Mouse (Mus musculus): ENCODE results near the gene Tsga10ip. TPM values are rescaled to one million over a fixed set of nuclear protein-coding genes. Genes with fewer than 3 reads are reported as not detected.
"Not testable (repeated sequence)": the region's sequence is repeated elsewhere in the genome, so short reads cannot be mapped to it uniquely, and the experiment has no call there.

The Tsga10ip gene
- polyA plus RNA-seq, 1 experiment from 2014 or later = 6.3 TPM

GRCm38 (mm10) chr19:5418750-5419466 is 16.6 kb upstream of the Tsga10ip start:
- peaks cover 11% of the 10 kb centered on the region for H3K4me1 ChIP-seq (ENCODE audit: control insufficient read depth, insufficient read depth, low read length)
- no peaks in the 10 kb centered on the region for H3K36me3 ChIP-seq (ENCODE audit: control insufficient read depth, insufficient read depth, low read length)
- no peak overlapping the region for H3K4me2 ChIP-seq (ENCODE audit: low read depth, low read length)
- H3K27ac ChIP-seq (ENCODE audit: low read length) = no peak overlapping the region
- no peak overlapping the region for H3K9ac ChIP-seq (ENCODE audit: low read depth, low read length)
- no peak overlapping the region for H3K4me3 ChIP-seq (ENCODE audit: low read length)
- 90% methylated on average over 8 of the region's 8 CpGs for WGBS
- no peaks in the 10 kb centered on the region for H3K9me3 ChIP-seq (ENCODE audit: control insufficient read depth, low read length)
- ATAC-seq = no peak
- no peaks in the 10 kb centered on the region for H3K27me3 ChIP-seq (replicated peaks; ENCODE audit: control insufficient read depth, insufficient read depth, low read length)

GRCm38 (mm10) chr19:5414534-5414957 is 12.2 kb upstream of the Tsga10ip start:
- no peak for ATAC-seq
- no peak overlapping the region for H3K27ac ChIP-seq (ENCODE audit: low read length)
- H3K9ac ChIP-seq (ENCODE audit: low read depth, low read length) = no peak overlapping the region
- H3K4me3 ChIP-seq (ENCODE audit: low read length) = no peak overlapping the region
- no peaks in the 10 kb centered on the region for H3K27me3 ChIP-seq (replicated peaks; ENCODE audit: control insufficient read depth, insufficient read depth, low read length)
- no peaks in the 10 kb centered on the region for H3K9me3 ChIP-seq (ENCODE audit: control insufficient read depth, low read length)
- H3K36me3 ChIP-seq (ENCODE audit: control insufficient read depth, insufficient read depth, low read length) = no peaks in the 10 kb centered on the region
- WGBS = 70% methylated on average over 2 of the region's 2 CpGs
- H3K4me1 ChIP-seq (ENCODE audit: control insufficient read depth, insufficient read depth, low read length) = no peaks in the 10 kb centered on the region
- no peak overlapping the region for H3K4me2 ChIP-seq (ENCODE audit: low read depth, low read length)

- H3K27ac ChIP-seq (ENCODE audit: low read length) = no peak overlapping the region
- 75% methylated on average over 4 of the region's 4 CpGs for WGBS
- no peak overlapping the region for H3K4me3 ChIP-seq (ENCODE audit: low read length)
- H3K27me3 ChIP-seq (replicated peaks; ENCODE audit: control insufficient read depth, insufficient read depth, low read length) = no peaks in the 10 kb centered on the region
- ATAC-seq = no peak
- no peaks in the 10 kb centered on the region for H3K4me1 ChIP-seq (ENCODE audit: control insufficient read depth, insufficient read depth, low read length)
- H3K4me2 ChIP-seq (ENCODE audit: low read depth, low read length) = no peak overlapping the region
- no peaks in the 10 kb centered on the region for H3K36me3 ChIP-seq (ENCODE audit: control insufficient read depth, insufficient read depth, low read length)
- no peaks in the 10 kb centered on the region for H3K9me3 ChIP-seq (ENCODE audit: control insufficient read depth, low read length)
- H3K9ac ChIP-seq (ENCODE audit: low read depth, low read length) = no peak overlapping the region
Observed at GRCm38 (mm10) chr19:5413840-5414239, 11.5 kb upstream of the Tsga10ip start.

- WGBS = 60% methylated on average over 5 of the region's 5 CpGs
Observed at GRCm38 (mm10) chr19:5411961-5412360, 9.6 kb upstream of the Tsga10ip start.

GRCm38 (mm10) chr19:5410641-5411040 is 8.3 kb upstream of the Tsga10ip start:
- H3K9ac ChIP-seq (ENCODE audit: low read depth, low read length) = no peak overlapping the region
- no peak for ATAC-seq
- no peaks in the 10 kb centered on the region for H3K9me3 ChIP-seq (ENCODE audit: control insufficient read depth, low read length)
- no peaks in the 10 kb centered on the region for H3K36me3 ChIP-seq (ENCODE audit: control insufficient read depth, insufficient read depth, low read length)
- H3K4me1 ChIP-seq (ENCODE audit: control insufficient read depth, insufficient read depth, low read length) = peaks cover 3% of the 10 kb centered on the region; the same call in 1 of the 2 replicates
- H3K4me3 ChIP-seq (ENCODE audit: low read length) = no peak overlapping the region
- H3K4me2 ChIP-seq (ENCODE audit: low read depth, low read length) = no peak overlapping the region
- H3K27ac ChIP-seq (ENCODE audit: low read length) = no peak overlapping the region
- H3K27me3 ChIP-seq (replicated peaks; ENCODE audit: control insufficient read depth, insufficient read depth, low read length) = no peaks in the 10 kb centered on the region
- WGBS = 84% methylated on average over 5 of the region's 5 CpGs

More at GRCm38 (mm10) chr19:5411961-5412360, 9.6 kb upstream of the Tsga10ip start:
- H3K4me2 ChIP-seq (ENCODE audit: low read depth, low read length) = no peak overlapping the region
- no peaks in the 10 kb centered on the region for H3K9me3 ChIP-seq (ENCODE audit: control insufficient read depth, low read length)
- H3K27ac ChIP-seq (ENCODE audit: low read length) = no peak overlapping the region
- no peaks in the 10 kb centered on the region for H3K27me3 ChIP-seq (replicated peaks; ENCODE audit: control insufficient read depth, insufficient read depth, low read length)
- H3K36me3 ChIP-seq (ENCODE audit: control insufficient read depth, insufficient read depth, low read length) = no peaks in the 10 kb centered on the region
- no peak for ATAC-seq
- H3K4me3 ChIP-seq (ENCODE audit: low read length) = no peak overlapping the region
- no peak overlapping the region for H3K9ac ChIP-seq (ENCODE audit: low read depth, low read length)
- H3K4me1 ChIP-seq (ENCODE audit: control insufficient read depth, insufficient read depth, low read length) = peaks cover 3% of the 10 kb centered on the region; the same call in 1 of the 2 replicates

- WGBS = 71% methylated on average over 5 of the region's 5 CpGs
- no peak overlapping the region for H3K27ac ChIP-seq (ENCODE audit: low read length)
- no peaks in the 10 kb centered on the region for H3K36me3 ChIP-seq (ENCODE audit: control insufficient read depth, insufficient read depth, low read length)
- H3K4me2 ChIP-seq (ENCODE audit: low read depth, low read length) = no peak overlapping the region
- H3K9me3 ChIP-seq (ENCODE audit: control insufficient read depth, low read length) = no peaks in the 10 kb centered on the region
- H3K27me3 ChIP-seq (replicated peaks; ENCODE audit: control insufficient read depth, insufficient read depth, low read length) = no peaks in the 10 kb centered on the region
- H3K9ac ChIP-seq (ENCODE audit: low read depth, low read length) = no peak overlapping the region
- no peak for ATAC-seq
- H3K4me3 ChIP-seq (ENCODE audit: low read length) = no peak overlapping the region
- peaks cover 3% of the 10 kb centered on the region; the same call in 1 of the 2 replicates for H3K4me1 ChIP-seq (ENCODE audit: control insufficient read depth, insufficient read depth, low read length)
Observed at GRCm38 (mm10) chr19:5409068-5409467, 6.7 kb upstream of the Tsga10ip start.

- no peaks in the 10 kb centered on the region for H3K9me3 ChIP-seq (ENCODE audit: control insufficient read depth, low read length)
- no peak for ATAC-seq
- no peak overlapping the region for H3K27ac ChIP-seq (ENCODE audit: low read length)
- no peak overlapping the region for H3K4me3 ChIP-seq (ENCODE audit: low read length)
- no peaks in the 10 kb centered on the region for H3K36me3 ChIP-seq (ENCODE audit: control insufficient read depth, insufficient read depth, low read length)
- H3K9ac ChIP-seq (ENCODE audit: low read depth, low read length) = no peak overlapping the region; the same call in 1 of the 2 replicates
- H3K27me3 ChIP-seq (replicated peaks; ENCODE audit: control insufficient read depth, insufficient read depth, low read length) = no peaks in the 10 kb centered on the region
- no peak overlapping the region for H3K4me2 ChIP-seq (ENCODE audit: low read depth, low read length)
- peaks cover 3% of the 10 kb centered on the region; the same call in 1 of the 2 replicates for H3K4me1 ChIP-seq (ENCODE audit: control insufficient read depth, insufficient read depth, low read length)
- WGBS = 85% methylated on average over 13 of the region's 13 CpGs
Observed at GRCm38 (mm10) chr19:5408057-5409001, 6.0 kb upstream of the Tsga10ip start.

- Histone ChIP-seq H3K27ac (ENCODE audit: low read length) (peak overlapping the region; percentile 86), H3K36me3 (ENCODE audit: control insufficient read depth, insufficient read depth, low read length) (no peaks in the 10 kb centered on the region), H3K4me1 (ENCODE audit: control insufficient read depth, insufficient read depth, low read length) (peaks cover 3% of the 10 kb centered on the region; the same call in 1 of the 2 replicates), H3K27me3 (replicated peaks; ENCODE audit: control insufficient read depth, insufficient read depth, low read length) (no peaks in the 10 kb centered on the region), H3K4me3 (ENCODE audit: low read length) (peak overlapping the region; percentile 62), H3K9me3 (ENCODE audit: control insufficient read depth, low read length) (no peaks in the 10 kb centered on the region), H3K4me2 (ENCODE audit: low read depth, low read length) (peak overlapping the region; percentile 63), H3K9ac (ENCODE audit: low read depth, low read length) (peak overlapping the region; percentile 74)
- WGBS = 16% methylated on average over 7 of the region's 7 CpGs
- ATAC-seq = peak; percentile 54
Observed at GRCm38 (mm10) chr19:5407133-5407532, 4.8 kb upstream of the Tsga10ip start.

GRCm38 (mm10) chr19:5406531-5407126 is 4.3 kb upstream of the Tsga10ip start:
- peak overlapping the region; percentile 62 for H3K4me3 ChIP-seq (ENCODE audit: low read length)
- ATAC-seq = peak; percentile 90

More at GRCm38 (mm10) chr19:5406531-5407126, 4.3 kb upstream of the Tsga10ip start:
- H3K36me3 ChIP-seq (ENCODE audit: control insufficient read depth, insufficient read depth, low read length); H3K27me3 ChIP-seq (replicated peaks; ENCODE audit: control insufficient read depth, insufficient read depth, low read length); H3K4me1 ChIP-seq (ENCODE audit: control insufficient read depth, insufficient read depth, low read length); H3K9me3 ChIP-seq (ENCODE audit: control insufficient read depth, low read length): not testable (repeated sequence)
- Histone ChIP-seq H3K27ac (ENCODE audit: low read length) (peak overlapping the region; percentile 86), H3K4me2 (ENCODE audit: low read depth, low read length) (peak overlapping the region; percentile 63), H3K9ac (ENCODE audit: low read depth, low read length) (peak overlapping the region; percentile 74)
- WGBS = 11% methylated on average over 21 of the region's 25 CpGs

All from intestine, embryonic 16.5 days (tissue).